Mouse (Mus musculus): ENCODE data around the gene Slc7a11. TPM values are rescaled to one million over a fixed set of nuclear protein-coding genes. Genes with fewer than 3 reads are reported as not detected.

The Slc7a11 gene
- polyA plus RNA-seq, 1 experiment = 7.2 TPM

- Histone ChIP-seq H3ac (ENCODE audit: control insufficient read depth, insufficient read length) (no peak overlapping the region), H3K4me2 (ENCODE audit: low read depth) (no peak overlapping the region), H3K79me2 (ENCODE audit: control insufficient read depth, insufficient read depth) (no peaks in the 10 kb centered on the region), H3K36me3 (ENCODE audit: control insufficient read depth, insufficient read depth) (peaks cover 30% of the 10 kb centered on the region), H3K27me3 (ENCODE audit: control insufficient read depth, insufficient read depth, insufficient read length) (no peaks in the 10 kb centered on the region), H3K4me3 (no peak overlapping the region)
- TF ChIP-seq POLR2AphosphoS2 (IDR thresholded peaks at IDR 0.05; ENCODE audit: insufficient read length, low read depth) = no peak
- TF ChIP-seq REST (IDR thresholded peaks at IDR 0.05; ENCODE audit: insufficient read depth, insufficient read length) = no peak
- TF ChIP-seq USF1 (IDR thresholded peaks at IDR 0.05; ENCODE audit: low read depth) = no peak
Observed at GRCm38 (mm10) chr3:50375477-50375876, 67.9 kb downstream of the Slc7a11 start.

- Histone ChIP-seq H3K79me2 (ENCODE audit: control insufficient read depth, insufficient read depth) (no peaks in the 10 kb centered on the region), H3K4me2 (ENCODE audit: low read depth) (no peak overlapping the region), H3K36me3 (ENCODE audit: control insufficient read depth, insufficient read depth) (peaks cover 10% of the 10 kb centered on the region), H3K27me3 (ENCODE audit: control insufficient read depth, insufficient read depth, insufficient read length) (no peaks in the 10 kb centered on the region), H3K4me3 (no peak overlapping the region), H3ac (ENCODE audit: control insufficient read depth, insufficient read length) (no peak overlapping the region)
- no peak for TF ChIP-seq SRF (IDR thresholded peaks at IDR 0.05; ENCODE audit: control insufficient read depth, insufficient read length, low read depth)
- no peak for TF ChIP-seq CEBPB (IDR thresholded peaks at IDR 0.05; ENCODE audit: insufficient read depth, poor library complexity, severe bottlenecking)
- no peak for TF ChIP-seq REST (IDR thresholded peaks at IDR 0.05; ENCODE audit: insufficient read depth, insufficient read length)
Observed at GRCm38 (mm10) chr3:50369791-50370190, 73.6 kb downstream of the Slc7a11 start.

DNA sequence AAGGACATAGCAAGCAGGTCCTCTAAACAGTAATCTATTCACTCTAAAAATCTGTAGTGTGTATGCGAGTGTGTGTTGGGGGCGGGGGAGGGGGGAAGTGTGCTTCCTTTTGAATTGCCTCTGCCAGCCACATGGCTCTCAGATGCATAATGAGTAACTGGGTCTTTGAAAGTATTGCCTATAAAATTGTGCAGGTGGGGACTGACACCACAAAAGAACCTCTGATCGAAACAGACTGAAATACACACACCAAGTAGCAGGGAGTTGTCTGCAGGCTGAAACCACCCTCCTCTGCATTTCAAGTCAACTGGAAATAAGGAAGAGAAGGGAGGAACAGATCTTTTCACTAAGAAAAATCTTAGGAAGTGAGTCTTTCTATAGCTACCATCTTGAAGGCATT lies 76.2 kb downstream of the Slc7a11 start:
- Histone ChIP-seq H3K4me3 (no peak overlapping the region), H3K36me3 (ENCODE audit: control insufficient read depth, insufficient read depth) (peaks cover 9% of the 10 kb centered on the region), H3K27me3 (ENCODE audit: control insufficient read depth, insufficient read depth, insufficient read length) (no peaks in the 10 kb centered on the region), H3K4me2 (ENCODE audit: low read depth) (no peak overlapping the region), H3ac (ENCODE audit: control insufficient read depth, insufficient read length) (no peak overlapping the region), H3K79me2 (ENCODE audit: control insufficient read depth, insufficient read depth) (no peaks in the 10 kb centered on the region)
- no peak for TF ChIP-seq SRF (IDR thresholded peaks at IDR 0.05; ENCODE audit: control insufficient read depth, insufficient read length, low read depth)
- TF ChIP-seq REST (IDR thresholded peaks at IDR 0.05; ENCODE audit: insufficient read depth, insufficient read length) = no peak
- no peak for TF ChIP-seq POLR2AphosphoS2 (IDR thresholded peaks at IDR 0.05; ENCODE audit: insufficient read length, low read depth)
- no peak for TF ChIP-seq MAX (IDR thresholded peaks at IDR 0.05; ENCODE audit: low read depth)

GRCm38 (mm10) chr3:50363659-50364058 lies 79.8 kb downstream of the Slc7a11 start:
- Histone ChIP-seq H3K4me2 (ENCODE audit: low read depth) (no peak overlapping the region), H3K79me2 (ENCODE audit: control insufficient read depth, insufficient read depth) (no peaks in the 10 kb centered on the region), H3ac (ENCODE audit: control insufficient read depth, insufficient read length) (no peak overlapping the region), H3K36me3 (ENCODE audit: control insufficient read depth, insufficient read depth) (no peaks in the 10 kb centered on the region), H3K4me3 (no peak overlapping the region), H3K27me3 (ENCODE audit: control insufficient read depth, insufficient read depth, insufficient read length) (no peaks in the 10 kb centered on the region)
- TF ChIP-seq CEBPB (IDR thresholded peaks at IDR 0.05; ENCODE audit: insufficient read depth, poor library complexity, severe bottlenecking) = no peak
- no peak for TF ChIP-seq POLR2AphosphoS2 (IDR thresholded peaks at IDR 0.05; ENCODE audit: insufficient read length, low read depth)
- TF ChIP-seq MYOG (IDR thresholded peaks at IDR 0.05; ENCODE audit: control insufficient read depth in 1 of 3, insufficient read depth in 1 of 3, insufficient read length in 2 of 3, low read depth in 2 of 3) = no peak
- TF ChIP-seq TCF3 (IDR thresholded peaks at IDR 0.05; ENCODE audit: insufficient read length, low read depth) = no peak

- no peaks in the 10 kb centered on the region for H3K27me3 ChIP-seq (ENCODE audit: control insufficient read depth, insufficient read depth, insufficient read length)
- H3K4me3 ChIP-seq = no peak overlapping the region
- TF ChIP-seq E2F4 (IDR thresholded peaks at IDR 0.05; ENCODE audit: insufficient read depth) = no peak
- no peak for TF ChIP-seq POLR2AphosphoS2 (IDR thresholded peaks at IDR 0.05; ENCODE audit: insufficient read length, low read depth)
- TF ChIP-seq POLR2A (IDR thresholded peaks at IDR 0.05; ENCODE audit: insufficient read length, low read depth) = no peak
- TF ChIP-seq MYOG (IDR thresholded peaks at IDR 0.05; ENCODE audit: control insufficient read depth in 1 of 3, insufficient read depth in 1 of 3, insufficient read length in 2 of 3, low read depth in 2 of 3) = no peak
- TF ChIP-seq REST (IDR thresholded peaks at IDR 0.05; ENCODE audit: insufficient read depth, insufficient read length) = no peak
- no peak for TF ChIP-seq MYOD1 (IDR thresholded peaks at IDR 0.05; ENCODE audit: control insufficient read depth in 1 of 3, insufficient read length in 2 of 3, low read depth in 2 of 3)
- TF ChIP-seq TCF12 (IDR thresholded peaks at IDR 0.05; ENCODE audit: insufficient read depth, poor library complexity, severe bottlenecking) = no peak
- TF ChIP-seq MAX (IDR thresholded peaks at IDR 0.05; ENCODE audit: low read depth) = no peak
- no peak for TF ChIP-seq TCF3 (IDR thresholded peaks at IDR 0.05; ENCODE audit: insufficient read length, low read depth)
- no peak for TF ChIP-seq SRF (IDR thresholded peaks at IDR 0.05; ENCODE audit: control insufficient read depth, insufficient read length, low read depth)
- TF ChIP-seq USF1 (IDR thresholded peaks at IDR 0.05; ENCODE audit: low read depth) = no peak
- TF ChIP-seq CEBPB (IDR thresholded peaks at IDR 0.05; ENCODE audit: insufficient read depth, poor library complexity, severe bottlenecking) = no peak
- H3ac ChIP-seq (ENCODE audit: control insufficient read depth, insufficient read length) = no peak overlapping the region
- H3K4me2 ChIP-seq (ENCODE audit: low read depth) = no peak overlapping the region
- H3K79me2 ChIP-seq (ENCODE audit: control insufficient read depth, insufficient read depth) = no peaks in the 10 kb centered on the region
- no peaks in the 10 kb centered on the region for H3K36me3 ChIP-seq (ENCODE audit: control insufficient read depth, insufficient read depth)
Observed at GRCm38 (mm10) chr3:50347081-50347480, 96.3 kb downstream of the Slc7a11 start.

- Histone ChIP-seq H3ac (ENCODE audit: control insufficient read depth, insufficient read length) (no peak overlapping the region), H3K27me3 (ENCODE audit: control insufficient read depth, insufficient read depth, insufficient read length) (no peaks in the 10 kb centered on the region), H3K4me2 (ENCODE audit: low read depth) (no peak overlapping the region), H3K36me3 (ENCODE audit: control insufficient read depth, insufficient read depth) (no peaks in the 10 kb centered on the region), H3K79me2 (ENCODE audit: control insufficient read depth, insufficient read depth) (no peaks in the 10 kb centered on the region), H3K4me3 (no peak overlapping the region)
- TF ChIP-seq MYOG (IDR thresholded peaks at IDR 0.05; ENCODE audit: control insufficient read depth in 1 of 3, insufficient read depth in 1 of 3, insufficient read length in 2 of 3, low read depth in 2 of 3) = no peak
- no peak for TF ChIP-seq MAX (IDR thresholded peaks at IDR 0.05; ENCODE audit: low read depth)
- no peak for TF ChIP-seq POLR2AphosphoS2 (IDR thresholded peaks at IDR 0.05; ENCODE audit: insufficient read length, low read depth)
- no peak for TF ChIP-seq CEBPB (IDR thresholded peaks at IDR 0.05; ENCODE audit: insufficient read depth, poor library complexity, severe bottlenecking)
- no peak for TF ChIP-seq TCF3 (IDR thresholded peaks at IDR 0.05; ENCODE audit: insufficient read length, low read depth)
- TF ChIP-seq REST (IDR thresholded peaks at IDR 0.05; ENCODE audit: insufficient read depth, insufficient read length) = no peak
- TF ChIP-seq MYOD1 (IDR thresholded peaks at IDR 0.05; ENCODE audit: control insufficient read depth in 1 of 3, insufficient read length in 2 of 3, low read depth in 2 of 3) = no peak
- no peak for TF ChIP-seq E2F4 (IDR thresholded peaks at IDR 0.05; ENCODE audit: insufficient read depth)
- TF ChIP-seq SRF (IDR thresholded peaks at IDR 0.05; ENCODE audit: control insufficient read depth, insufficient read length, low read depth) = no peak
- TF ChIP-seq POLR2A (IDR thresholded peaks at IDR 0.05; ENCODE audit: insufficient read length, low read depth) = no peak
- no peak for TF ChIP-seq TCF12 (IDR thresholded peaks at IDR 0.05; ENCODE audit: insufficient read depth, poor library complexity, severe bottlenecking)
- TF ChIP-seq USF1 (IDR thresholded peaks at IDR 0.05; ENCODE audit: low read depth) = no peak
Observed at GRCm38 (mm10) chr3:50344411-50344810, 99.0 kb downstream of the Slc7a11 start.
